Comparison of ENCODE assay signal across 15 mouse cellular contexts in the genomic region with DNA sequence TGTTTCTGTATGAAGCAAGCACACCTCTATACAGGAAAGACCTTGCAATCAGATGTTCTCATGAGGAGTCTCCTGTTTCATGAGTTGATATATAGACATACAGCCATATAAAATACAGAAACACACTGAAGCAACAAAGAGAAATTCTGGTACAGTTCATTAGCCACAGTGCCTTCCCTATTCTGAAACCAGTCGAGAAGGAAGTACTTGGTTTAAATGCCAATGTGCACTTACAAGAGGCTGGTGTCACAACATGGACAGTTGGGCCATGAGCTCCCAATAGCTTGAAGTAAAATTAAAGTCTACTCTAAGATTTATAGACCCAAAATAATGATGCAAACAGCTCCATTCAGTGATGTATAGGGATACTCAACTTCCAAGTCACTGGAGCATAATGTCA.
"Had no signal": no experiment of that assay in that cellular context is flagged by ENCODE, and none has a peak within 500 bp of the region (broad histone marks: within the 10 kb centered on the region; RNA-seq: fewer than 3 reads in every experiment).

No protein-coding gene starts in this region.

- H3K36me3 ChIP-seq: midbrain, embryonic 10.5 days; neural tube, embryonic 12.5 days; stomach, embryonic 15.5 days had no signal

- H3K9ac ChIP-seq: liver, embryonic 14.5 days; lung, embryonic 14.5 days; neural tube, embryonic 12.5 days; stomach, embryonic 15.5 days had no signal

- H3K27me3 ChIP-seq: neural tube, embryonic 12.5 days; stomach, embryonic 15.5 days had no signal

- H3K4me3 ChIP-seq: midbrain, embryonic 10.5 days; myocyte; neural tube, embryonic 12.5 days; stomach, embryonic 15.5 days had no signal

- ATAC-seq: midbrain, embryonic 16.5 days had no signal

- H3K9me3 ChIP-seq: midbrain, embryonic 10.5 days; neural tube, embryonic 12.5 days; stomach, embryonic 15.5 days had no signal

- DNase-seq: lung, adult 18-20 months; lung, embryonic 14.5 days; lung, postnatal 10 days; lung, postnatal 4 days; midbrain, embryonic 14.5 days; right cerebral cortex, postnatal 14 days; thymus, postnatal 14 days; thymus, postnatal 36 days had no signal

- H3K4me1 ChIP-seq: midbrain, embryonic 10.5 days; neural tube, embryonic 12.5 days; stomach, embryonic 15.5 days had no signal

- H3K4me2 ChIP-seq: lung, embryonic 14.5 days; neural tube, embryonic 12.5 days; stomach, embryonic 15.5 days had no signal

- H3K27ac ChIP-seq: liver, embryonic 14.5 days; midbrain, embryonic 10.5 days; neural tube, embryonic 12.5 days; stomach, embryonic 15.5 days; stomach, postnatal 0 days had no signal
